Mouse (Mus musculus): ENCODE data around the gene Arhgap45.
"Not testable (repeated sequence)": the region's sequence is repeated elsewhere in the genome, so short reads cannot be mapped to it uniquely, and the experiment has no call there.

Gene Arhgap45

DNA sequence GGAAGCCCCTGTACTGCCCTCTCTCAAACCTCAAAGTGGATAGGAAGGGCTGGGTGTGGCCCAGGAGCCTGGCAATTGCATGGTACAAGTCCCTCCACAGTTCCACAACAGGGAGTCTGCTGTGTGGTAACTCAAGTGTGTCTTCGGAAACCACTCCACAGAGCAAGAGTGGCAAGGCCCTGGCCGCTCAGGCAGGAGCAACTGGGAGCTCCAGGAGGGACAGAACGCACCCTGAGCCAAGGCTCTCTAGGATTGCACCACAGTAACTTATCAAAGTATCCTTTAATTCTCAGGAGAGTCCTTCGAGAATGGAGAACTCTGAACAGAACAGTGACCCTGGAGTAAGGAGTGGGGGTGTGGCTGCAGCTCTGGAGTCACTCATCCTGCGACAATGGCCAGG is 19.2 kb downstream of the Arhgap45 start:
- no peak for DNase-seq

DNA sequence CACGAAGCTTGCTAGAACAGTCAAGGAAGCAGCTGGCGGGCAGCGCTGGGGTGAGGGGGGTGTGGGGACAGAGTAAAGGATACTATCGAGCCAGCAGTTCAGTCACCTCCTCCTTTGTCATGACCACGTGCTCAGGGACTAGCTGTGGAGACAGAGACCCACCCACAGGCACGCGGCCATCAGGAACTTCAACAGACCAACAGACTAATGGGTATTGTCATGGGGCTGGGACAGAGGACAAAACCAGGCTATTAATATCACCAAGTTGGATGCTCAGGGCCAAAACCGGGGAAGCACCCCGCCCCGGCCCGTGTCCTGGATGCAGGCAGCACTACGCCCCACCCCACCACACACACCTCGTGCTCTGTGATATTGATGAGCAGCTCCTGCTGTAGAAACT is 20.4 kb downstream of the Arhgap45 start:
- DNase-seq: no peak

DNA sequence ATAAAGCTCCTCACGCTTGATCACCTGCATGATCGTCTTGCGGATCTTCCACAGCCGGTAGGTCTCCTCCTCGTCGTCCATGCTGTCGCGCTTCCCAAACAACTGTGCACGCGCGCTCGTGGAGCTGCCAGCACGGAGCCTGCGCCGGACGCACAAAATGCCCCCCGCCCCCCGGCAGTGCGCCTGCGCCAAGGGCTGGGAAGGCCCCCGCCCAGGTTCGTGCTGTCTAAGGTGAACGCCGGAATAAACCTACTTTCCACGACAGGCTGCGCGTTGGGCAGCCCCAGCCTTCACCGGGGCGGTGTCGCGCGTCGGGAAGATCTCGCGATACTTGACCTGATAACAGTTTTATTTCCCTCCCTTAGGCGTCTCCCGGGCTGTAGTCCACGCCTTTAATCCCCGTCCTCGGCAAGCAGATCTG is 23.1 kb downstream of the Arhgap45 start, which contains the start of gene Polr2e:
TSS of gene Polr2e (minus strand) at position 237 of the 421 bp plus-strand sequence.
- peak; percentile 98 for DNase-seq

DNA sequence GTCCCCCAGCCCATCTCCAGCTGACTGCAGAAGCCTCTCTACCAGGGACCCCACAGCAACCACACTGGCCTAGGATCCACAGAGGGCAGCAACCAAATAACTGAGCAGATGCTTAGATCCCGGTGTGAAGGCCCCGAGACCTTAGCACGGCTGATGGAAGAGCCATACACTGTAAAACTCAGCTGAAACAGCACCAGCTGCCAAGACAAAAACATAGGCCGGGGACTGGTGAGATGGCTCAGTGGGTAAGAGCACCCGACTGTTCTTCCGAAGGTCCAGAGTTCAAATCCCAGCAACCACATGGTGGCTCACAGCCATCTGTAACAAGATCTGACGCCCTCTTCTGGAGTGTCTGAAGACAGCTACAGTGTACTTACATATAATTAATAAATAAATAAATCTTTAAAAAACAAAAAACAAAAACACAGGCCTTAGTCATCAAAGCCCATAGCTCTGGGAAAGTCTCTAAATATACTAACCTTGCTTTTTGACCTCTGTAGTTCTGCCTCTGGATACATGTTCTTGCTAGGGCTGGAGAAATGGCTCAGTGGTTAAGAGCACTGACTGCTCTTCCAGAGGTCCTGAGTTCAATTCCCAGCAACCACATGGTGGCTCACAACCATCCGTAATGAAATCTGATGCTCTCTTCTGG is 25.1 kb downstream of the Arhgap45 start:
- DNase-seq: not testable (repeated sequence)

DNA sequence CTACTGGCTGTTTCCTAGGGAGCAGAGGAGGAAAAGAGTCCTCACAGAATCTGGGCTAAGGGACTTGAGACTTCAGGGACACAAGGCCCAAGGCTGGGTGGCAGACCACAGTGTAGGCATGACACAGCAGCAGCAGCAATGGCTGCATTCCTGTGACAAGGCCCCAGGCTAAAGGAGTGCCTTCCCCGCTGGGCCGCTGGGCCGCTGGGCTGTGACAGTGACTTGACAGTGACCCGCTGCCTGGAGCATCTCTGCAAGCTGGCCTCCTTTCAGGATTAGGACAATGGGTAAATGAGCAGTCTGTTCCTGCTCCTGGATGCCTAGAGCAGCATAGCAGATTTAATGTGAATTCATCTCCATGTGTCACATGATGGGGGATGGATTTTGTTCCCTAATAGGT is 27.6 kb downstream of the Arhgap45 start:
- no peak for DNase-seq

DNA sequence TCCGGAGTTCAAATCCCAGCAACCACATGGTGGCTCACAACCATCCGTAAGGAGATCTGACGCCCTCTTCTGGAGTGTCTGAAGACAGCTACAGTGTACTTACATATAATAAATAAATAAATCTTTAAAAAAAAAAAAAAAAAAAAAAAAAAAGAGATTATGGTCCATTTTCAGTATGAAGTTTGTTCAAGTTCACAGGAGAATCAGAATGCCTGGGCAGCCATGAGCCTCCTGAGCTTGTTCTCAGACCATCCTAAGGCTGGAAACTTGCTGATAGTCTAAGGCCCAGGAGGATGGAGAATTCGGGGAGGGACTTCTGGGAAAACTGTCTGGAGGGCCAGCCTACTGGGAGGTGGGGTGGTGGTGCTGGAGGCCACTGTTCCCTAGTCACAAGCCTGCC is 28.9 kb downstream of the Arhgap45 start:
- DNase-seq: not testable (repeated sequence)

DNA sequence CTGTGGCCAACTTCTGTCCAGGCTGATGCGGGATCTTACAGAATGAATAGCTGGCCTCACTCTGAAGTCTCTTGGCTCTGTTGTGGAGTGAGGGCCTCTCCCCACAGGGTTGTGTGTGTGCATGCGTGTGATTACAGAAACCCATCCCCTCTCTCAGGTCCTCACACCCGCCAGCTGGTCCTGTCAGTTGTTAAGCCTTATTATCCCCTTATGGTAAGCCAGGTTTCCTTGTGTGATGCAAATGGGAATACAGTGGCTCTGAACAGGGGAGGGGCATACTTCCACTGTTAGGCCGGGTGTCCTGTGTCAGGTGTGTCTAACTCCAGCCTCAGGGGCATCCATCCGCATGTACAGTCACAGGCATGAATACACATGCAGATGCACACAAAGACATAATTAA is 29.3 kb downstream of the Arhgap45 start:
- no peak for DNase-seq

DNA sequence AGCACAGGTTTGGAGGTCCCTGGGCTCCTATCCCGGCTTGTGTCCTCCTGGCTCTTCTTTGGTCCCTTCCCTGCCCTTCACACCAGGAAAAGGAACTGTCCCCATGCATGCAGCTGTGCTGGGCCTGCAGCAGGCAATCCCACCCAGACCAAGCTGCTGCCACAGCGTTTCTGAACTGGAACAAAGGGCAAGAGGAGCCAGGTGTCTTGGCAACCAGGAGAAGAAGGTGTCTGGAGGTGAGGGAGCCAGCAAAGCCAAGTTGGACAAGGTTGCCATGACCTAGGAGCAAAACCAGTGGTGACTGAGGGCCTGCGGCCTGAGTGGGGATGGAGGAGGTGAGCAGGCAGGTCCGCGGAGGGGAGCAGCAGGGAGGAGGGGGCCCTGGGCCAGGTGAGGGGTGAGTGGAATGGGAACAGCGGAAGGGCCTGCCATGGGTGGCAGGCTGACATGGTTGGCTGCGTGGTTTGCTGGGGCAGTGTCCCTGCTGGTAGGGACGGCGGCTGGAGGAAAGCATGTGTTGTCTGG is 30.6 kb downstream of the Arhgap45 start, which contains the start of gene Gpx4:
TSS of gene Gpx4 (plus strand) at position 126 of the 525 bp plus-strand sequence.
- DNase-seq: no peak

DNA sequence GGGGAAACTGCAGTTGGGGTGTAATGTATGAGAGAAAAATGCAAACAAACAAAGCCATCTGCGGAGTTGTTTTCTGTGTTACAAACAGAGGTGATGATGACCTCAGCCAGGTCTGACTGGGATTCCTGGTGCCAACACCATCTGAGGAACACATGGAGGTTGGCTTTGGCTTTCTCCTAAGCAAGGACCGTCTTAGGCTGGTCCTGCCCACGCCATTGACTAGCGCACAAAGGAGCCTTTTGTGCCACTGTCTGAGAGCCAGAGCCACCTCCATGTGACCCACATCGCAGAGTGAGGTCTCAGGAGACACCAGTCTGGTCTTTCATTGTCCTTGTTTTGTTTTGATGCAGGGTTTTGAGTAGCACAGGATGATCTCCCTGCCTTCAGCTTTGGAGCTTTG is 31.9 kb downstream of the Arhgap45 start:
- DNase-seq: peak; percentile 46

DNA sequence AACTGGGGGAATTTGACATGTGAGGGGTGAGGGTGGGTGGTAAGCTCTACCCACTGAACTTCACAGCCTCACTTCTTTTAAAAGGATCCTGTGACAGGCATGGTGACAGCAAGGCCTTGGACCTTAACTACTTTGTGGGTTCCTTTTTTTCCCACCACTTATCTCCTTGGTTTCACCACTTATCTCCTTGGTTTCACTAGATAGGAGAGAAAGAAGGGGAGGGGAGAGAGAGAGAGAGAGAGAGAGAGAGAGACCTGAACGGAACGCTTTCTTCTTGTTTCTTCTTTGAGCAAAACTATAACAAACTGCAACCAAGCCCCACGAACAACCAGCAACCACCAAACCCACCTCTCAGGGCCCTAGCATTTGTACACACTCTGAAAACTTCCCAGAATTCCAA is 32.4 kb downstream of the Arhgap45 start:
- no peak for DNase-seq

DNA sequence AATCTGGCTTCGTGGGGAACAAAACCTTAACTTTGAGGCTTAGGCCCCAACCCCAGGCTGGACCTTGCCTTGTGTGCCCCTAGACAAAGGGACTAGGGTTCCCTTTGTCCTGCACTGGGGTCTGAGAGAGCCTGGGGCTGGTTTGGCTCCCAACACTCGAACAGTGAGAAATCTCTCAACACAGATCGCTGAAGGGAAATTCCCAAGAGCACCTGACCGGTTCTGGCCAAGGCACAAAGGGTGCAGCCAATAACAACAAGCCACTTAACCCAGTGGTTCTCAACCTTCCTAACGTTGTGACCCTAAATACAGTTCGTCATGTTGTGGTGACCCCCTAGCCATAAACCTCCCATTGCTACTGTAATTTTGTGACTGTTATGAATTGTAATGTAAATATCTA is 33.8 kb downstream of the Arhgap45 start:
- no peak for DNase-seq

DNA sequence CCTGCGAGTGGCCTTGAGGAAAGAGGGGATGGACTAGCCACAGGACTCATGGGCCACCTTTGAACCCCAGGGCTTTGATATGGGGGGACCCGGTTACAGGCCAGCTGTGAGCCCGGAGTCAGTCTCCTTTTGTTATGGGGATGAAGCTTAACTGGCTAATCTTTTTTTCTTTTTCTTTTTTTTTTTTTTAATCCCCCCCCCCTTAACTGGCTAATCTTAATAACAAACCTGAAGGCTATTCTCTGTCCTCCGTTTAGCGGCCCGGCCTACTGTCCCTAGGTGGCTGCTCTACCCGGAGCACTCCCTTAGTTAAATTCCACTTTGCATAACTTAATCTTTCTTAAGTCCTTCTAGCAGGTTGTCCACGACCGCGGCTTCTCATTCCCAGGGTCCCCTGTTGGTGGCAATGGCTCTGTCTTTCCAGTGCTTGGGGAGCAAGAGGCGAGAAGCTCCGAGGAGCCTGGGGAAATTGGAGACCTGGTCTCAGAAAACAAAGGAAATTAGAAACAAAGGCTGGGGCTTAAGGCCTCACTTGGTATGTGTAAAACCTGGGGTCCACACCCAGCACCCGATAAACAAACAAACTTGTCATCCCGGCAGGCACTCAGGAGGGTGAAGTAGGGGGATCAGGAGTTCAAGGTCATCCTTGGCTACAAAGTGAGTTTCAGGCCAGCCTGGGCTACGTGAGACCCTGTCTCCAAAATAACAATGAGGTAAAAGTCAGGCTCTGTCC is 34.6 kb downstream of the Arhgap45 start:
- DNase-seq: no peak

DNA sequence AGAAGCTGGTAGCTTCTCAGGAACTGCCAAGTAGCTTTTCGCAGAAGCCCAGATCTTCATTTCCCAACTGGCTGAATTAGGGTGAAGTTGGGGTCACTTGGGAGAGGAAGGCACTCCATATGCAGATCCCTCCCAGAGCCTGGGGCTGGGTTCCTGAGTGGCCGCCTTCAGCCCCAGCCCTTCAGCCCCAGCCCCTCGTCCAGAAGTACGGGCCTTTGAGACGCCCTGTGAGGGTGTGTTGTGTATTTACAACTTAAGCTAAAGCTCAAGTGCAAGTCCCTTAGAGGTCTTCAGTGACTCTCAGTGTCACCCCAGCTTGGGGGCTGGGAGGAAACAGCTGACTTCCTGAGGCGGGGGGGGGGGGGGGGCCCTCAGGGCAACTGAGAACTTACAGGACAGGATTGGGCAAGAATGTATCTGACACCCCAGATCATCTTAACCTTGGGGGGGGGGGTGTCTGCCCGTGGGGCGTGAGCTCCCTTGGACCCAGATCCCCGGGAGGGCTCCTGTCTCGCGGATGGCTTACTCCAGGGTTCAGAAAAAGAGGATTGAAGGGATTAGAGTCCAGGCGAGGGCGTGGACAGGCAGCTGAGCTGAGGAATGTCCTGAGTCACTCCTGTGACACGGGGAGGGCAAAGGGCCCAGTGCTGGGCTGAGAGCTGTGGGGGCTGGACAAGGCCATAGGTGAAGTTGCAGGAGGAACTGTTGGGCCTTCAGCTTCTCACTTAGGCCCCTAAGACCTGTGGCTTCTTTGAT is 35.3 kb downstream of the Arhgap45 start:
- no peak for DNase-seq

DNA sequence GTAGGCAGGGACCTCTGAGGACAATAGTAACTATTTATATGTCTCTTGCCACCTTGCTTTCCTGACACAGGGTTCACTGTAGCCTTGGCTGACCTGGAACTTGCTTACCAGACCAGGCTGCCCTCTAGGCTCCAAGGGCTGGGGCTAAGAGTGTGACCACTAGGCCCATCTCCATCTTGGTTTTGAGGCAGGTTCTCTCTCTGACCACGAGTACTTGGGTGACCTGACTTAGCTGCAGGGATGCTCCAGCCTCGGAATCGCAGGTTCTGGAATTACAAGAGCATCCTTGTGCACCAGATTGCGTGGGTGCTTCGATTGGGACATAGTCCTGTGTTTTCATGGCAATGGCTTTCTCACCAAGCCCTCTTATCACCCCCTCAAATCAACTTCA is 35.9 kb downstream of the Arhgap45 start:
- no peak for DNase-seq

DNA sequence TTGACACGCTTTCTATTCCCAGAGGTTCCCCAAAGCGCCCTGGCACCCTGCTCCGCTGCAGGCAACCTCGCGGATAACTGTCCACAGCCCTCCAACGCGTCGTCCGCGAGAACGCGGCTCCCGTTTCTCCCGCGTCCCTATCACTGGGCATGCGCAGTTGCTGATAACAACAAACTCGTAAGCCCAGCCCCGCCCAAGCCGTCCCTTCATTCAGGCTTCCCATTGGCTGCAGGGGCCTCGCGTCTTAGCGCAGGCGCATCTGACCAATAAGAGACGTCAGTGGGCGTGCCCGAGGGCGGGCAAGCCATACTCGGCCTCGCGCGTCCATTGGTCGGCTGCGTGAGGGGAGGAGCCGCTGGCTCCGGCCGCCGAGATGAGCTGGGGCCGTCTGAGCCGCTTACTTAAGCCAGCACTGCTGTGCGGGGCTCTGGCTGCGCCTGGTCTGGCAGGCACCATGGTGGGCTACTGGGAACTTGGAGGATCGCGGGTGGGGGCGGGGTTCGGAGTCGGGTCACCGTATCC is 36.9 kb downstream of the Arhgap45 start:
- DNase-seq: peak; percentile 100

DNA sequence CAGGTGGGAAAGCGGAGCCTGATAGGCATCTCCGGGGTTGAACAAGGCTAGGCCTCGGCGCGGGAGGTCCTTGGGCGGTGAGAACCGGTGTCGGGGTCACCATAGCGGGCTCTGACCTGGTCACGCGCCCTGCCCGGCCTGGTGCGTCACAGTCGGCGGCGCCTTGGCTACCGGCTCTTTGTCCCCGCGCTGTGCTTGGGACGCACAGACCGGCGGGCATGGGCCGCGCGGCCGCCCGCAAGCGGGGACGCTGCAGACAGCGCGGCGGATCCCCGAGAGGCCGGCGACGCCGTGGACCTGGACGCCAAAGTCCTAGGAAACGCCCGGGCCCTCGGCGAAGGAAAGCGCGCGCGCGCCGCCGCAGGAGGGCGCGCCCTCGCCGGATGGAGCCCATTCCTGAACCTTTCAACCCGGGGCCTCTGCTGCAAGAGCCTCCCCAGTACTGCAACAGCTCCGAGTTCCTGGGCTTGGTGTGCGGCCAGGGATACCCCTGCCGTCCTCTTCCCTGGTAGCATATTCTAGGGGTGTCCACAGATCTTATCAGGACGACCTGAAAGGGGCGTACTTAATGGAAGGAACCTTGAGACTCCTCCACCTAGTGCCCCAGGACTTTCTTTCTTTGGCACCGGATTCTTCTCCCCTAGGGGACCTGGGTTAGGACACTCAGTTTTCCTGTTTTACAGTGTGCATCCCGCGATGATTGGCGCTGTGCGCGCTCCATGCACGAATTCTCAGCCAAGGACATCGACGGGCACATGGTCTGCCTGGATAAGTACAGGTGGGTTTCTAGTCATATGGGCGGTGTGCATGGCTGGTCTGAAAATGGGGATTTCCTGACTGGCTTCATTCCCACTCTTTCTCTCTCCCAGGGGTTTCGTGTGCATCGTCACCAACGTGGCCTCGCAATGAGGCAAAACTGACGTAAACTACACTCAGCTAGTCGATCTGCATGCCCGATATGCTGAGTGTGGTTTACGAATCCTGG is 37.7 kb downstream of the Arhgap45 start:
- peak; percentile 58 for DNase-seq

DNA sequence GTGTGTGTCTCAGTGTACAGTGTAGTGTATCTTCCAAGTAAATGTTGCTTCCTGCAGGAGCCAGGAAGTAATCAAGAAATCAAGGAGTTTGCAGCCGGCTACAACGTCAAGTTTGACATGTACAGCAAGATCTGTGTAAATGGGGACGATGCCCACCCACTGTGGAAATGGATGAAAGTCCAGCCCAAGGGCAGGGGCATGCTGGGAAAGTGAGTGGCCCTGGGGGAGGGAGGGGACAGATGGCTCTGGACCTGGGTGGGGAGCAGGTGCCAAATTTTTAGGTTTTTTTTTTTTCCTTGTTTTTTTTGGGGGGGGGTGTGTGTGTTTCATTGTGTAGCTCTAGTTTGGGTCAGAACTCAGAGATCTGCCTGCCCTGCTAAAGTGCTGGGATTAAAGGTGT is 38.5 kb downstream of the Arhgap45 start:
- not testable (repeated sequence) for DNase-seq

DNA sequence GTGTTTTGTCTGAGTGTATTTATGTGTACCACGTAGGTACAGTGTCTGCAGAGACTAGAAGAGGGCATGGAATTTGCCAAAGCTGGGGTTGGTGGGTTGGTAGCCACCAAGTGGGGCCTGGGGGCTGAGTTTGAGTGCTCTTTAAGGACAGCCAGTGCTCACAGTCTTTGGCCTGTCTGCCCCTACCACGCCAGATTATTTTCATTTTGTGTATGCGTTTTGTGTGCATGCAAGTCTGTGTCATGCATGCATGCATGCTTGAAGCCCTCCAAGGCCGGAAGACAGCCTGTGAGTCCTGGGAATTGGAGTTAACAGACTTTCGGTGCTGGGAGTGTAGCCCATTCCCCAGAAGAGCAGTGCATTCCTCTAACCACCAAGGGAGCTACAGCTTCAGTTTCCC is 38.9 kb downstream of the Arhgap45 start:
- no peak for DNase-seq

DNA sequence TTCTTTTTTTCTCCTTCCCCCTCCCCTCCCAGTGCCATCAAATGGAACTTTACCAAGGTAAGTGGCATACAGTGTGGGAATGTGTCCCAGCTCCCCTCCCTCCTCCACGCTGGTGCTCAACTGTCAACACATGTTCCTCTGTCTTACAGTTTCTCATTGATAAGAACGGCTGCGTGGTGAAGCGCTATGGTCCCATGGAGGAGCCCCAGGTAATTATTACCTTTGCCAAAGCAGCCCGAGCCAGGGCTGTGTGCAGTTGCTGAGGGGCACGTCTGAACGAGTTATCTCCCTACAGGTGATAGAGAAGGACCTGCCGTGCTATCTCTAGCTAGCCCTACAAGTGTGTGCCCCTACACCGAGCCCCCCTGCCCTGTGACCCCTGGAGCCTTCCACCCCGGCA is 39.4 kb downstream of the Arhgap45 start:
- DNase-seq: no peak

DNA sequence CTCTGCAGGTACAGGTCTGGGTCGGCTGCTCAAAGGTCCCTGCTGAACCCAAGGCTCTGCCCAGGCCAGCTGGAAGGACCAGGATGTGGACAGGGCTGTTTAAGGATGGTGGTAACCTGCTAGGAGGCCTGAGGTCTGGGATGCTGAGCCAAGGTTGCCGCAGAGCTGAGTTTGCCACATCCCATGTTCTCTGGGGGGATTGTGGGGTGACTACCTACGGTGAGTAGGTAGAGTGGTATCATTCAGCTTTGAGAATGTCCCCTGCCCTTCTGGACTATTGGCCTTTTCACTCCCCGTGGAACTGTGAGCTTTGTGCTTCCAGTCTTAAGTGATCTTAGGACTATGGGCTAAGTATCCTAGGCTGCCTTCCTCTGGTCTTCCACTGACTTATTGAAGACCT is 40.1 kb downstream of the Arhgap45 start:
- DNase-seq: no peak

DNA sequence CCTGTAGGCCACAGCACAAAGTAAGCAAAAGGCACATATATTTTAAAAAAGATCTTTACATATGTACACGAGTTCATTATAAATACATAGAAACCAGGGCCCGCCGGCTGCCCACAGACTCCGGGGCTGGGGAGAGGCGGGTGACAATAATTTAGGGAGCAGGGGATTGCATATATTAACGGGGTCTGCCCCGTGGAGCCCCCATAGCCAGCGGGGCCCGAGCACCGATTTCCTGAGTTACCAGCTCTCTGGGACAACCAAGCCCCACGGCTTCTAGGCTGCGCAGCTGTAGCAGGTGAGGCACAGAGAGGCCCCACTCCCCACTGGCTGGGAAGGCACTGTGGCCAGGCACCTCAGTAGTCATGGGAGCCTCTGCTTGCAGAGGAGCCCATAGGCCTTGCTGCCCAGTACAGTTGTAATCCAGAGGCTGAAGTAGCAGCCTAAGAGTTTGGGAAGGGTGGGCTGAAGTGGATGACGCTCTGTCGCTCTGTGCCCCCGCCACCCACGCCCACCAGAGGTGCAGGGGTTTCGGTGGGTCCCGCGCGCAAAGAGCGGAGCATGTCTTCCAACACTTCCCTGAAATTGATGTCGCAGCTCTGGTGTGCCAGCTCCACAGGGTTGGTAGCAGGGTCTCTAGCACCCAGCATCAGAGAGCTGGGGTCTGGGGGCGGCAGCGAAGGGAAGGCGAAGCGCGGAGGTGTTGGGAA is 40.7 kb downstream of the Arhgap45 start:
- no peak for DNase-seq

Data from right cerebral cortex, adult 18-20 months (tissue).